28 mouse cellular contexts compared by ENCODE assay signal in genomic region chr12:36019572-36019971, GRCm38 (mm10). TPM values are rescaled to one million over a fixed set of nuclear protein-coding genes. Genes with fewer than 3 reads are reported as not detected.
DNase-seq lines count a peak whose midpoint lies in the region; ATAC-seq and TF ChIP-seq lines count a peak whose summit lies in the region.
"Had no signal": no experiment of that assay in that cellular context is flagged by ENCODE, and none has a peak within 500 bp of the region (broad histone marks: within the 10 kb centered on the region; RNA-seq: fewer than 3 reads in every experiment).

No protein-coding gene starts in this region.

- H3K9me3 ChIP-seq in E14TG2a.4 (ENCODE audit: low read length), result no peaks in the 10 kb centered on the region
- H3K9me3 ChIP-seq in forebrain, embryonic 10.5 days, result no peaks in the 10 kb centered on the region
- no peaks in the 10 kb centered on the region for H3K9me3 ChIP-seq in midbrain, embryonic 14.5 days (ENCODE audit: control insufficient read depth, low read length)
- H3K9me3 ChIP-seq: forebrain, embryonic 13.5 days; kidney, embryonic 15.5 days; liver, embryonic 13.5 days; midbrain, embryonic 10.5 days; neural tube, embryonic 12.5 days had no signal

- no peak overlapping the region for H3K4me3 ChIP-seq in thymus, adult 2 months (ENCODE audit: control insufficient read depth, insufficient read depth, low read length)
- H3K4me3 ChIP-seq in E14TG2a.4 (replicated peaks; ENCODE audit: low read length), result peak overlapping the region; percentile 17; the same call in 1 of the 2 replicates
- no peak overlapping the region for H3K4me3 ChIP-seq in forebrain, embryonic 10.5 days
- H3K4me3 ChIP-seq in midbrain, embryonic 14.5 days (replicated peaks; ENCODE audit: low read depth, low read length), result no peak overlapping the region
- H3K4me3 ChIP-seq: forebrain, embryonic 13.5 days; kidney, embryonic 15.5 days; limb, embryonic 13.5 days; liver, embryonic 13.5 days; midbrain, embryonic 10.5 days; neural tube, embryonic 12.5 days had no signal

- H3K36me3 ChIP-seq in thymus, adult 2 months (ENCODE audit: control insufficient read depth, insufficient read depth, low read length), result peaks cover 30% of the 10 kb centered on the region
- H3K36me3 ChIP-seq in E14TG2a.4 (ENCODE audit: insufficient read depth, low read length), result peaks cover 15% of the 10 kb centered on the region
- H3K36me3 ChIP-seq in forebrain, embryonic 10.5 days (replicated peaks), result peaks cover 70% of the 10 kb centered on the region
- H3K36me3 ChIP-seq in midbrain, embryonic 14.5 days (ENCODE audit: control insufficient read depth, insufficient read depth, low read length), result peaks cover 52% of the 10 kb centered on the region
- H3K36me3 ChIP-seq: G1E; liver, embryonic 13.5 days had no signal

- H3K4me2 ChIP-seq in midbrain, embryonic 14.5 days (ENCODE audit: low read length), result no peak overlapping the region
- H3K4me2 ChIP-seq: forebrain, embryonic 13.5 days; heart, embryonic 11.5 days; kidney, embryonic 15.5 days; limb, embryonic 13.5 days; liver, embryonic 13.5 days; lung, embryonic 14.5 days; neural tube, embryonic 12.5 days had no signal

- TF ChIP-seq POLR2A in thymus, adult 2 months (IDR thresholded peaks at IDR 0.05; ENCODE audit: control insufficient read depth, extremely low read depth, insufficient read depth, low read length, poor library complexity), result no peak

- H3K9ac ChIP-seq in midbrain, embryonic 14.5 days (replicated peaks; ENCODE audit: low read length), result no peak overlapping the region
- H3K9ac ChIP-seq: forebrain, embryonic 13.5 days; kidney, embryonic 15.5 days; limb, embryonic 13.5 days; liver, embryonic 13.5 days; lung, embryonic 14.5 days; neural tube, embryonic 12.5 days had no signal

- peaks cover 7% of the 10 kb centered on the region for H3K4me1 ChIP-seq in thymus, adult 2 months (replicated peaks; ENCODE audit: control insufficient read depth, insufficient read depth, low read length)
- H3K4me1 ChIP-seq in E14TG2a.4 (replicated peaks; ENCODE audit: low read depth, low read length), result peaks cover 42% of the 10 kb centered on the region
- H3K4me1 ChIP-seq in forebrain, embryonic 10.5 days, result no peaks in the 10 kb centered on the region
- H3K4me1 ChIP-seq in midbrain, embryonic 14.5 days (ENCODE audit: control insufficient read depth, insufficient read depth, low read length), result no peaks in the 10 kb centered on the region
- H3K4me1 ChIP-seq: forebrain, embryonic 13.5 days; kidney, embryonic 15.5 days; limb, embryonic 13.5 days; midbrain, embryonic 10.5 days; neural tube, embryonic 12.5 days had no signal

- DNase-seq in thymus, adult 2 months, result peak; percentile 19
- no peak for DNase-seq in thymus, postnatal 10 days (ENCODE audit: low spot score in 2 of 2)
- no peak for DNase-seq in forebrain, embryonic 10.5 days (ENCODE audit: extremely low spot score, low spot score)
- no peak for DNase-seq in gastrocnemius, adult 8-10 months (ENCODE audit: low spot score in 2 of 2)
- no peak for DNase-seq in midbrain, embryonic 14.5 days
- DNase-seq: adrenal gland, postnatal 36 days; B cell, adult 2 months; cerebellum, adult 18-20 months; gastrocnemius, postnatal 36 days; heart, postnatal 10 days; liver, embryonic 13.5 days; lung, embryonic 14.5 days; lung, postnatal 36 days; right cerebral cortex, adult 18-20 months had no signal

- no peak for TF ChIP-seq CTCF in thymus, adult 2 months (IDR thresholded peaks at IDR 0.05; ENCODE audit: borderline replicate concordance, control insufficient read depth, extremely low read depth, insufficient read depth, low read length, poor library complexity)
- no peak for TF ChIP-seq CTCF in E14TG2a.4 (conservative IDR thresholded peaks at IDR 0.05; ENCODE audit: low read length)

- H3K27ac ChIP-seq in thymus, adult 2 months (ENCODE audit: control insufficient read depth, insufficient read depth, low read length), result no peak overlapping the region
- H3K27ac ChIP-seq in forebrain, embryonic 10.5 days, result no peak overlapping the region
- no peak overlapping the region for H3K27ac ChIP-seq in midbrain, embryonic 14.5 days (replicated peaks; ENCODE audit: low read depth, low read length)
- H3K27ac ChIP-seq: forebrain, embryonic 13.5 days; kidney, embryonic 15.5 days; limb, embryonic 13.5 days; liver, embryonic 13.5 days; midbrain, embryonic 10.5 days; neural tube, embryonic 12.5 days had no signal

- peak; percentile 72 for ATAC-seq in megakaryocyte, adult 5-6 weeks (ENCODE audit: poor library complexity, severe bottlenecking)
- no peak for ATAC-seq in midbrain, embryonic 14.5 days (ENCODE audit: low FRiP score, low TSS enrichment)
- ATAC-seq: forebrain, embryonic 13.5 days had no signal

- WGBS in thymus, adult 2 months, result 6% methylated on average over 4 of the region's 4 CpGs
- WGBS in forebrain, embryonic 10.5 days, result 90% methylated on average over 4 of the region's 4 CpGs
- WGBS in midbrain, embryonic 14.5 days, result 86% methylated on average over 4 of the region's 4 CpGs

- H3K27me3 ChIP-seq in thymus, adult 2 months (ENCODE audit: control insufficient read depth, insufficient read depth, low read length), result no peaks in the 10 kb centered on the region
- no peaks in the 10 kb centered on the region for H3K27me3 ChIP-seq in E14TG2a.4 (ENCODE audit: insufficient read depth, low read length)
- no peaks in the 10 kb centered on the region for H3K27me3 ChIP-seq in forebrain, embryonic 10.5 days (ENCODE audit: poor library complexity, severe bottlenecking)
- H3K27me3 ChIP-seq in midbrain, embryonic 14.5 days (ENCODE audit: control insufficient read depth, insufficient read depth, low read length), result no peaks in the 10 kb centered on the region
- H3K27me3 ChIP-seq: forebrain, embryonic 13.5 days; kidney, embryonic 15.5 days; limb, embryonic 13.5 days; liver, embryonic 13.5 days; neural tube, embryonic 12.5 days had no signal

RNA-seq across cellular contexts. Expression of gene Tspan13, which starts 22.7 kb away (rescaled TPM):
- 294 and 360 TPM in 2 replicates for polyA plus RNA-seq in thymus, adult 2 months (2012; rRNA removed)
- 28.8 and 30.4 TPM in 2 replicates for total RNA-seq in megakaryocyte, adult 5-6 weeks (2015)
- 20.3 and 21.4 TPM in 2 replicates for total RNA-seq in megakaryocyte, adult 5-6 weeks (2017)
- 160 and 161 TPM in 2 replicates for polyA plus RNA-seq in forebrain, embryonic 10.5 days (2016; fragmentation: Nextera tagmentation; extraction: Ambion mirVana)
- 10 to 100 TPM; 17.7 to 24.5 (median 23.9) TPM for total RNA-seq in gastrocnemius, adult 8-10 months (2022)
- 348 and 411 TPM in 2 replicates for polyA plus RNA-seq in midbrain, embryonic 14.5 days (2014; fragmentation: Nextera tagmentation; extraction: Ambion mirVana)
- total RNA-seq: G1E had no signal

RNA-seq across cellular contexts. Expression of gene Agr2, which starts 26.9 kb away (rescaled TPM):
- 0.29 and 0.69 TPM in 2 replicates for polyA plus RNA-seq in thymus, adult 2 months (2012; rRNA removed)
- not detected in 2 replicates for total RNA-seq in megakaryocyte, adult 5-6 weeks (2015)
- total RNA-seq in megakaryocyte, adult 5-6 weeks (2017), result not detected in 2 replicates
- not detected in 2 replicates for polyA plus RNA-seq in forebrain, embryonic 10.5 days (2016; fragmentation: Nextera tagmentation; extraction: Ambion mirVana)
- total RNA-seq in gastrocnemius, adult 8-10 months (2022), result not detected
- polyA plus RNA-seq in midbrain, embryonic 14.5 days (2014; fragmentation: Nextera tagmentation; extraction: Ambion mirVana), result not detected in 2 replicates
- total RNA-seq: adrenal gland, postnatal 36 days; gastrocnemius, postnatal 36 days; heart, postnatal 10 days; layer of hippocampus, postnatal 14 days; left cerebral cortex, postnatal 14 days had no signal
- polyA plus RNA-seq: embryonic facial prominence, embryonic 11.5 days; G1E; hindbrain, embryonic 11.5 days; midbrain, embryonic 10.5 days; neural tube, embryonic 12.5 days; testis, adult 2 months had no signal
